Mouse (Mus musculus) liver (tissue): ENCODE measurements at regions not wholly inside any gene's neighbourhood (a gene's known extent, or its start where the extent isn't known, plus 50 kb on each side); places are given as distances from the start of the nearest gene placed in this dataset.

ENCODE experiments used
- DNase-seq: peaks from one replicate; pipeline ENCODE4 v3.0.0-alpha.2; 2020; ENCODE audit warnings: mixed read lengths

DNA sequence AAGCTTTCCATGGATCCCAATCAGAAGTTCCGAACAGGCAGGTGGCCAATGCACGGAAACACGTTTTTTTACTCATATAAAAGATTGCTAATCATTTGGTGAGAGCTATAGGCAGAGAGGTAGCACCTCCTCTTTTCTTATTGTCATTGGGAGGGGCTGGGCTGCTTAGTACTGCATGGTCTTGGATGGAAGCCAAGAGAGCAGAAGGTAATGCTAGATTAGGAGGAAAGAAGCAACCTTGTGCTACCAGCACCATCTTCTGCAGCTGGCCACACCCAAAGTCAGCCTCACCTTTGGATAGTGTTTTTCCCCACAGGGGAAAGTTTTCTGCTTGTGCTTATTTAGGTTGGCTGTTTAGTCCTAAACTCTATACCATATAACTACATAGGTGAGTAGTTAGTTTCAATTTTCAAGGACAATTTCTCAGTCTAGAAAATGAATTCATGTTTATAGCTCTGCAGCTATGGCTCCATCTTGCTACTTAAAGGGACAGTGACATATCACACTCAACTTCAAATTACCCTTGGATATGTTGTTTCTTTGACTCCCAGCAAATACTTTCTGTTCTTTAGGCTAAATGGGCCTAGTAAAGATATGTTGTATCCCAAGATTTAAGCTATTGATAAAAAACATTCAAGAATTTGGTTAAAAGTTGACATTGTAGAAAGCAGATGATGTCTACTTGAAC lies 66.6 kb upstream of the Lcorl start:
- DNase-seq: no peak
